Mouse (Mus musculus): ENCODE results near the gene 1700020D05Rik. TPM values are rescaled to one million over a fixed set of nuclear protein-coding genes. Genes with fewer than 3 reads are reported as not detected.

The 1700020D05Rik gene
- total and polyA plus RNA-seq, 2 experiments from 2014 or later = 3.8 TPM; not detected in 1

DNA sequence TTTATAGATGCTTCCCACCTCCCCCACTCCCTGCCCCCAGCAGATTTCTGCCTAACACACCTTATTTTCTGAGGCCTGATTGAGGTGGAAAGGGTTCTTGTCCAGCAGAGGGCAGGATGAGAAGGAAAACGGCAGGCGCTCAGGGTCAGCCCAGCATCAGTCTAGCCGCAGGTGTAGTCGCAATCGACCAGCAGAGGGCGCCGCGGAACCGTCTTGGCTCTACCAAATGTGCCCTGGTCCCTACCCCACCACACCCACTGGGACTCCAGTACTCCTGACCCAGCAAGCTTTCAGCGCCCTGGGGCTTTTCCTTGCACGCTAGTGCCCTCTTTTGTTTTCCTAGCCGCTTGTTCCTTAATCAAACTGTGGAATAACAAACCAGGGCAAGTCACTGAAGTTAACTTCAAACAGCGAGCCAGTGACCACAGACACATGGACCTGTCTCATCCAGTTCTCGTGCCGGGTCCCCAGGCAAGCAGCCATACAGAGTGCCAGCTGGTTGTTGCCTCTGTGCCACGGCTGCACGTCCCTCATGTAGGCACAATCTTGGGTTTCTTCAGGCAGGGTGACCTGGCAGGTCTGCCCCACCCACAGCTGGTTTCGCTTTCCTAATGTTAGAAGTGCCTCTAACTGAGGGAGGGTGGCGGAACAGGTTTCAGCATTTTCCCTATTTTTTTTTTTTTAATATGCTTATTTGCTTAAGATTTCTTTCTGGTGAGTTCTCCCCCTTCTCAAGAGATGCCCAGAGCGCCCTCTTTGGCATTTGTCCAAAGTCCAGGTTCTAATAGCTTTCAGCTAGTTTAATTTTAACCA lies 25.9 kb upstream of the 1700020D05Rik start:
- Histone ChIP-seq H3K9me3 (ENCODE audit: low read length) (no peaks in the 10 kb centered on the region), H3K4me2 (ENCODE audit: low read depth, low read length) (peak overlapping the region; percentile 50), H3K4me3 (ENCODE audit: low read length) (0 out of 2 replicates have a peak overlapping the region, but pooled peaks have one; percentile 11), H3K27me3 (ENCODE audit: insufficient read depth, low read length) (no peaks in the 10 kb centered on the region), H3K4me1 (ENCODE audit: insufficient read depth, low read length) (no peaks in the 10 kb centered on the region), H3K36me3 (ENCODE audit: insufficient read depth, low read length) (no peaks in the 10 kb centered on the region), H3K27ac (no peak overlapping the region; the same call in 1 of the 2 replicates), H3K9ac (replicated peaks; ENCODE audit: low read length) (no peak overlapping the region)
- ATAC-seq = peak; percentile 96
- DNase-seq (ENCODE audit: low spot score) = peak; percentile 94
- peak; percentile 98 for TF ChIP-seq CTCF (IDR thresholded peaks at IDR 0.05; ENCODE audit: low read depth)
- 7% methylated on average over 20 of the region's 20 CpGs for WGBS

DNA sequence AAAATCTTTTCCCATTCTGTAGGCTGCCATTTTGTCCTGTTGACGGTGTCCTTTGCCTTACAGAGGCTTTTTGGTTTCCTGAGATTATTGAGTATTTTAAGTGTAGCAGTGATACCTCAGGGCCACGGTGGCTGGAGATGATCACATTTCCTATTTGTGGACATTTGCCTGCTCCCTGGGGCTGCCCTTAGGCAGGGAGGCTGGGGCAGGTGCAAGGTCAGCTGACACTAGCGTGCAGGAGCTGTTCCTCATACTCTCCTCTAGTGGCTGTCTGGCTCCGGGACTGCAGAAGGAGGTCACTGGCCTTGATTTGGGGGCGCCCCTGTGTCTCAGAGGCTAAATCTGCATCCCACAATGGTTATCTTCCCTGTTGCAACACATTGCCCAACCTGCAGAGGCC lies 21.6 kb upstream of the 1700020D05Rik start:
- H3K4me3 ChIP-seq (ENCODE audit: low read length) = no peak overlapping the region
- 75% methylated on average over 5 of the region's 5 CpGs for WGBS

DNA sequence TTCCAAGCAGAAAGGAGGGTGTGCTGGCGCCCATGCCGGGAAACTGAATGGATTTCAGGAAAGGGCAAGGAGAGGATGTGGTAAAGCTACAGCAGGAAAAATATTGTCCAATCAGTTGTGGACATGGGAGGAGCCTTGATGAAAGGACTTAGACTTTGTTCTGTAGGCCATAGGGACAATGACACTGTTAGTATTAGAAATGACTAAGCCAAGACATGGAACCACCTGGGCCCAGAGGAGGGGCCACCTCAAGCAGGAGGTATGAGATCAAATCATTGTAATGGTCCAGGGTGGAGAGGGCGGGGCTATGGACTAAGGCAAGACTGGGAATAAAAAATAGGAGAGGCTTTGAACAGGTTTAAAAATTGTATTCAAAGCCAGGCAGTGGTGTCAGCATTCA lies 15.1 kb upstream of the 1700020D05Rik start:
- H3K4me2 ChIP-seq (ENCODE audit: low read depth, low read length) = no peak overlapping the region
- no peaks in the 10 kb centered on the region for H3K36me3 ChIP-seq (ENCODE audit: insufficient read depth, low read length)
- no peaks in the 10 kb centered on the region for H3K9me3 ChIP-seq (ENCODE audit: low read length)
- no peak overlapping the region for H3K9ac ChIP-seq (replicated peaks; ENCODE audit: low read length)
- DNase-seq (ENCODE audit: low spot score) (no peak), ATAC-seq (no peak)
- TF ChIP-seq CTCF (IDR thresholded peaks at IDR 0.05; ENCODE audit: low read depth) = no peak
- H3K27me3 ChIP-seq (ENCODE audit: insufficient read depth, low read length) = no peaks in the 10 kb centered on the region
- H3K4me3 ChIP-seq (ENCODE audit: low read length) = no peak overlapping the region
- no peaks in the 10 kb centered on the region for H3K4me1 ChIP-seq (ENCODE audit: insufficient read depth, low read length)
- WGBS = 91% methylated on average over 3 of the region's 3 CpGs
- no peak overlapping the region for H3K27ac ChIP-seq

More for the DNA sequence above, 21.6 kb upstream of the 1700020D05Rik start:
- Histone ChIP-seq H3K27me3 (ENCODE audit: insufficient read depth, low read length) (no peaks in the 10 kb centered on the region), H3K4me1 (ENCODE audit: insufficient read depth, low read length) (no peaks in the 10 kb centered on the region), H3K36me3 (ENCODE audit: insufficient read depth, low read length) (no peaks in the 10 kb centered on the region), H3K9ac (replicated peaks; ENCODE audit: low read length) (no peak overlapping the region), H3K9me3 (ENCODE audit: low read length) (no peaks in the 10 kb centered on the region), H3K27ac (no peak overlapping the region), H3K4me2 (ENCODE audit: low read depth, low read length) (no peak overlapping the region)
- DNase-seq (ENCODE audit: low spot score) = no peak
- no peak for TF ChIP-seq CTCF (IDR thresholded peaks at IDR 0.05; ENCODE audit: low read depth)
- ATAC-seq = no peak

DNA sequence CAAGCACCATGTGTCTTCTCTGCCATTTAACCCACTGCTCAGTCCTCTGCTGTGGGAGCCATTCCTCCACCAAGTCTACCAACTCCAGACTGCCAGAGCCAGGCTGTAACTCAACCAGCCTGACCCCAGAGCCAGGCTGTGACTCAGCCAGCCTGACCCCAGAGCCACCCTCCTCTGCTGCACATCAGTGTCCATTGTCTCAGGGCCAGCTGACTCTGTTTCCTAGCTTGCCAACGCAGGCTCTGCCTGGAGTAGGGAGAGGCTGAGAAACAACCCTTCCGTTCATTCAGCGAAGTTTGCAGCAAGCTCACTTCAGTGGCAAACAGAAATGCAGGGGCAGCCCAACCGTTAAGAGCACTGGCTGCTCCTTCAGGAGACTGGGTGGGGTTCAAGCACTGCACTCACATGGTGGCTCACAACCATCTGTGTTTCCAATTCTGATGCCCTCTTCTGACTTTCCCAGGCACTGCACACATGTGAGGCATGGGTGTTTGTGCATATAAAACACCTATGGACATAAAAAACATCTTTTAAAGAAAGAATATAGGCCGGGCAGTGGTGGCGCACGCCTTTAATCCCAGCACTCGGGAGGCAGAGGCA lies 13.4 kb upstream of the 1700020D05Rik start:
- H3K4me1 ChIP-seq (ENCODE audit: insufficient read depth, low read length) = 0 out of 2 replicates have a peak, but pooled peaks cover 5% of the 10 kb centered on the region
- DNase-seq (ENCODE audit: low spot score) (no peak), ATAC-seq (no peak)
- TF ChIP-seq CTCF (IDR thresholded peaks at IDR 0.05; ENCODE audit: low read depth) = no peak
- H3K27me3 ChIP-seq (ENCODE audit: insufficient read depth, low read length) = no peaks in the 10 kb centered on the region
- no peaks in the 10 kb centered on the region for H3K9me3 ChIP-seq (ENCODE audit: low read length)
- 78% methylated on average over 8 of the region's 8 CpGs for WGBS
- H3K4me2 ChIP-seq (ENCODE audit: low read depth, low read length) = no peak overlapping the region
- no peak overlapping the region for H3K4me3 ChIP-seq (ENCODE audit: low read length)
- H3K36me3 ChIP-seq (ENCODE audit: insufficient read depth, low read length) = no peaks in the 10 kb centered on the region
- H3K27ac ChIP-seq = no peak overlapping the region
- no peak overlapping the region for H3K9ac ChIP-seq (replicated peaks; ENCODE audit: low read length)

DNA sequence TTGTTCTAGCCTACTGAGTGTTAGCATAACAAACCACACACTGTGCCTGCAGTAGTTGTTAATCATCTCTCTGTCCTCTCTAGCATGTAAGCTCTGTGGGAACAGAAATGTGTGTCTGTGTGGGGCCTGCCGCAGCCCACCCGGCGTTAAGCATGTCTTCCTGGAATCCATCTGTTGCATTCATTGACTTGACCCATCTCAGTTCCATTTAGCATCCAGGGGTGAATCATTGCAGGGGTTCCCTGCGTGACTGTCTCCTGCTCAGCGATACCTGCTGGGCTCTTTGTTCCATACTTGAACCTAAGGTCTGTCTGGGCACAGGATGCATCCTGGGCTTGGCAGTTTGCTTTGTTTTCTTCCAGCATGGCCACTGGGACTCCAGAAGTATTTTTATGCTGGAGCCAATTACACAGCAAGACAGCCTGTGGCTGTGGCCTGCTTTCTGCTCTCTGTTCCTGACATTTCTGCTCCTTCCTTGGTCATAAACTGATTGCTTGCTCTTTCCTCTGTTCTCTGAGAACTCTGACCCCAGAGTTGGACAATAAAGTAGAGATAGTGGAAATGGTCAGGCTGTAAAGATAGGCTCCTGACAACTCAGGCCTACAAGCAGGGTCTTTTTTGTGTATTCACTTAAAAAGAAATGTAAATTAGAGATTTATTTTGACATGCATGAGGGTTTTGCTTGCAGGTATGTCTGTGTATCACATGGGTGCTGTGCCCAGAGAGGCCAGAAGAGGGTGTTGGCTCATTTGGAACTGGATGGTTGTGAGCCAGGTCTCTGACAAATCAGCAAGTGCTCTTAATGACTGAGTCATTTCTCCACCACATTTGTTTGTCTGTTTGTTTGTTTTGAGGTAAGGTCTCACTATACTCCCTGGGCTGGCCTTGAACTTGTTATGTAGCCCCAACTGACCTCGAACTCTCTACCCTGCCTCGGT lies 12.5 kb upstream of the 1700020D05Rik start:
- Histone ChIP-seq H3K4me1 (ENCODE audit: insufficient read depth, low read length) (0 out of 2 replicates have a peak, but pooled peaks cover 5% of the 10 kb centered on the region), H3K27ac (no peak overlapping the region), H3K36me3 (ENCODE audit: insufficient read depth, low read length) (no peaks in the 10 kb centered on the region), H3K4me3 (ENCODE audit: low read length) (no peak overlapping the region), H3K9me3 (ENCODE audit: low read length) (no peaks in the 10 kb centered on the region), H3K9ac (replicated peaks; ENCODE audit: low read length) (no peak overlapping the region), H3K4me2 (ENCODE audit: low read depth, low read length) (no peak overlapping the region), H3K27me3 (ENCODE audit: insufficient read depth, low read length) (no peaks in the 10 kb centered on the region)
- ATAC-seq = no peak
- TF ChIP-seq CTCF (IDR thresholded peaks at IDR 0.05; ENCODE audit: low read depth) = no peak; the same call in 1 of the 2 replicates
- 53% methylated on average over 7 of the region's 7 CpGs for whole genome bisulfite sequencing
- DNase-seq (ENCODE audit: low spot score) = no peak

DNA sequence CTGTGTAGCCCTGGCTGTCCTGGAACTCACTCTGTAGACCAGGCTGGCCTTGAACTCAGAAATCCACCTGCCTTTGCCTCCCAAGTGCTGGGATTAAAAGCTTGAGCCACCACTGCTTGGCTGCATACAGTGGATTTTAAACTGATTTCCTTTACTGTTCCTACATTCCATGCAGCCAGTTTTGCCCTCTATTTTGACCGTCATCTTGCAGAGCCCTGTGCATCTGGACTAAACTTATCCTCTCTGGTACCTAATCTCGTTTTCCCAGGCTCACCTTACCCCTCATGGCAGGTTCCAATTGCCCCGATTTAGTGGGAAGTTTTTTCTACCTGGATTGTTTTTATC lies 9.4 kb upstream of the 1700020D05Rik start:
- Histone ChIP-seq H3K4me1 (ENCODE audit: insufficient read depth, low read length) (peaks cover 16% of the 10 kb centered on the region), H3K9ac (replicated peaks; ENCODE audit: low read length) (no peak overlapping the region), H3K36me3 (ENCODE audit: insufficient read depth, low read length) (no peaks in the 10 kb centered on the region), H3K4me2 (ENCODE audit: low read depth, low read length) (no peak overlapping the region), H3K4me3 (ENCODE audit: low read length) (no peak overlapping the region), H3K27ac (no peak overlapping the region), H3K9me3 (ENCODE audit: low read length) (no peaks in the 10 kb centered on the region), H3K27me3 (ENCODE audit: insufficient read depth, low read length) (no peaks in the 10 kb centered on the region)
- ATAC-seq (no peak), DNase-seq (ENCODE audit: low spot score) (no peak)
- no peak for TF ChIP-seq CTCF (IDR thresholded peaks at IDR 0.05; ENCODE audit: low read depth)
- WGBS = 86% methylated on average over 3 of the region's 3 CpGs

Measured in hindbrain, postnatal 0 days (tissue).